Mouse (Mus musculus) G1E (cell line): ENCODE results near the gene Mgst2. TPM values are rescaled to one million over a fixed set of nuclear protein-coding genes. Genes with fewer than 3 reads are reported as not detected.

ENCODE experiments used
- ATAC-seq: 2 replicates; pipeline ENCODE4 v1.8.0; 2016; ENCODE audit warnings: mild to moderate bottlenecking; ENCODE audit not compliant: insufficient number of reproducible peaks, poor library complexity, low FRiP score, severe bottlenecking; ENCODE audit errors: extremely low read depth
- DNase-seq: peaks from one replicate; pipeline ENCODE4 v3.0.0; 2012; ENCODE audit warnings: low spot score
- H3K27me3 ChIP-seq: 2 replicates; pipeline ENCODE4 v1.6.1; 2012; ENCODE audit warnings: mild to moderate bottlenecking, low read length, inconsistent platforms; ENCODE audit not compliant: insufficient read depth
- H3K36me3 ChIP-seq: replicated peaks from 2 replicates; pipeline ENCODE3; 2012; ENCODE audit warnings: mild to moderate bottlenecking, inconsistent platforms
- H3K4me1 ChIP-seq: 2 replicates; pipeline ENCODE4 v1.6.1; 2012; ENCODE audit warnings: low read depth, low read length, inconsistent platforms, mixed read lengths; ENCODE audit not compliant: insufficient read depth
- H3K4me3 ChIP-seq: 2 replicates; pipeline ENCODE4 v1.5.1; 2012; ENCODE audit warnings: low read depth, mild to moderate bottlenecking, inconsistent platforms, low read length, moderate library complexity, mixed read lengths
- H3K9me3 ChIP-seq: replicated peaks from 2 replicates; pipeline ENCODE4 v1.6.1; 2012; ENCODE audit warnings: inconsistent platforms
- CTCF ChIP-seq: IDR thresholded peaks from 2 replicates; pipeline ENCODE4 v1.5.1; 2012; ENCODE audit warnings: low read depth, low read length, inconsistent platforms, mixed read lengths
- GATA1 ChIP-seq: IDR thresholded peaks from 2 replicates; pipeline ENCODE4 v1.6.1; 2012; ENCODE audit warnings: borderline replicate concordance, low read length, inconsistent platforms, mixed read lengths
- GATA2 ChIP-seq: IDR thresholded peaks from 2 replicates; pipeline ENCODE4 v1.6.1; 2012; ENCODE audit warnings: low read depth, low read length, inconsistent platforms, borderline replicate concordance
- POLR2AphosphoS5 ChIP-seq: IDR thresholded peaks from 2 replicates; pipeline ENCODE4 v1.6.1; 2012; ENCODE audit warnings: low read depth, low read length, inconsistent platforms; ENCODE audit not compliant: insufficient replicate concordance
- TAL1 ChIP-seq: conservative IDR thresholded peaks from 2 replicates; pipeline ENCODE4 v1.6.1; 2012; ENCODE audit warnings: low read depth, low read length, inconsistent platforms, mixed read lengths
- polyA plus RNA-seq: library from polyadenylated mRNA; stranded (reverse); fragments of >175 nt; gene quantifications from 2 replicates; pipeline ENCODE4 v1.2.3, GENCODE M21; 2012
- total RNA-seq, 2 experiments: library from RNA; stranded (forward) in 1 of 2; stranded (reverse) in 1 of 2; fragments of 200-1000 nt in 1 of 2; fragments of >200 nt in 1 of 2; fragmentation: Nextera tagmentation in 1 of 2; gene quantifications; 2 replicates each; pipeline ENCODE4 v1.2.3; 2014 to 2017

The Mgst2 gene
- total and polyA plus RNA-seq, 3 experiments: 0.11 to 2.4 (median 0.28) TPM

DNA sequence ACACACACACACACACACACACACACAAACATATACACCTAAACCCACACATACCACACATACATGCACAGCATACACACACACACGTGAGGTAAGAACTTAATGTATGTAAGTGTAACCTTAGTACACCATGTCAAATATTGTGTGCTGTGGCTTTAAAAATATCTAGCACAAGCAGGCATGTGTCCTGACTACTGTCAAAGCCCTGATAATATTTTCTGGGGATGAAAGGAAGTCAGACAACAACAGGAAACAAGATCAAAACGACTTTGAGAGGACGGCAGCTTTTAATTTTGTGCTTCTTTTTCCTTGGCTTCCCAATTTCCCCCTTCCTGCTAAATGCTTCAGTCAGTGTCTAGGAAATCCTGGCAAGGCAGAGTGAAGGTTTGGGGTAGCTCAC, 52.2 kb downstream of the Mgst2 start:
- H3K36me3 ChIP-seq: no peaks in the 10 kb centered on the region
- H3K9me3 ChIP-seq: no peaks in the 10 kb centered on the region; the same call in 1 of the 2 replicates
- DNase-seq (no peak), ATAC-seq (peak; percentile 45; the same call in 1 of the 2 replicates)
- H3K4me1 ChIP-seq: peaks cover 17% of the 10 kb centered on the region
- TF ChIP-seq CTCF (no peak), GATA1 (no peak), POLR2AphosphoS5 (no peak), GATA2 (no peak), TAL1 (no peak)
- no peak overlapping the region for H3K4me3 ChIP-seq
- H3K27me3 ChIP-seq: no peaks in the 10 kb centered on the region

DNA sequence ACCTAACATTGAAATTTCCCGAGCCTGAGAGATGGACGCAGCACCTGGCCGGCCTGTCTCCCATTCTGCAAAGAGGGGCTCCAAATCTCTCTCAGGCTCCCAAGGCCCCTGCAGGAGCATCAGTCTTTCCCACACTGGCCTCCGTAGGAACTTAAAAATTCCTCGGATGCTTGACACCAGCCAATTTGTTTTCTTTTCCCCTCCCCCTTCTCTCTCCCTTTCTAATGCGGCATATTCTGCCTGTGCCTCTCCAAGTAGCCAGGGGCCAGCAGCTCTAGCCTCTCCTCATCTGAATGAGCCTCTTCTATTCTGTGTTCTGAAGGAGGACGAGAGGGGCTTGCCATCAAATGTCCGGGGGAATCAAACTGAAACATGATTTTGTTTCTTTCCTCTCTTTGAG, 53.1 kb downstream of the Mgst2 start:
- ATAC-seq (no peak), DNase-seq (no peak)
- no peak for TF ChIP-seq CTCF
- TF ChIP-seq TAL1: no peak
- TF ChIP-seq GATA1: no peak
- TF ChIP-seq POLR2AphosphoS5: no peak
- H3K27me3 ChIP-seq: no peaks in the 10 kb centered on the region
- no peak overlapping the region for H3K4me3 ChIP-seq
- H3K4me1 ChIP-seq: peaks cover 17% of the 10 kb centered on the region
- no peaks in the 10 kb centered on the region for H3K36me3 ChIP-seq
- H3K9me3 ChIP-seq: no peaks in the 10 kb centered on the region

DNA sequence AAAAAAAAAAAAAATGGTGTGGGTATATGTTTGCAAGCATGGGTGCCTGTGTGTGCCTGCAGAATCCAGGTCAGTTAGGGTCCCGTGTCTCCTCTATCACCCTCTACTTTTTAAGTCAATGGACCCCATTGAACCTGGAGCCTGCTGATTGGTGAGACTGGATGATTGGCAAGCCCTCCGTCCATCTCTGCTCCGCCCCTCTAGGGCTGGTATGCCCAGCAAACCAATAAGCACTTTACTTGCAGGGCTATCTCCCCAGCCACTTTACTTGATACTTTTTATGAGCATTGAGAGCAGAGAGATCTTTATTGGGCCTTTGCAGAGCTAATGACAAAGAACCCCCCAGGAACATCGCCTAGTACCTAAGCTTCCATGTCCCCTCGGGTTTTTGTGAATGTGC, 54.3 kb downstream of the Mgst2 start:
- DNase-seq (no peak), ATAC-seq (no peak)
- Histone ChIP-seq H3K27me3 (no peaks in the 10 kb centered on the region), H3K36me3 (no peaks in the 10 kb centered on the region), H3K4me1 (peaks cover 12% of the 10 kb centered on the region), H3K9me3 (no peaks in the 10 kb centered on the region), H3K4me3 (no peak overlapping the region)
- TF ChIP-seq GATA2 (no peak), CTCF (no peak), TAL1 (no peak), POLR2AphosphoS5 (no peak), GATA1 (no peak)

DNA sequence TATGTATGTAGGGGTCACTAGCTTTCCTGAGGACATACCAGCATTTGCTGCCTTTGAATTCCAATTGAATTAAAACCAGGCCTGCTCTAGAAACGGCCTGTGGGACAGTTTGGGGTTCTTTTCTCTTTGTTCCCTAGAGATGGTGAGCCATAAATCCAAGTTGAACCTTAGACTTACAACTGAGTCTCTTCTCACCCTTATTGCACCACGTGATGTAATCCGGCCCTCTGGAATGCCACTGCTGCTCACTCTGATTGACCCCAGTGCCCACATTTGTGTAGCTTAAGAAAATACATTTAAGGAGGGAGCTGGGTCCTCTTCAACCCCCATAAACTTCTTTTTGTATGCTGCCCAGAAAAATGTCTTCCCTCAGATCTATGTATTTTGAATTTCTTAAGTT, 57.3 kb downstream of the Mgst2 start:
- ATAC-seq (no peak), DNase-seq (no peak)
- no peaks in the 10 kb centered on the region for H3K9me3 ChIP-seq
- no peaks in the 10 kb centered on the region for H3K36me3 ChIP-seq
- no peak overlapping the region for H3K4me3 ChIP-seq
- TF ChIP-seq GATA2 (no peak), GATA1 (no peak), TAL1 (no peak), CTCF (no peak)
- H3K27me3 ChIP-seq: 0 out of 2 replicates have a peak, but pooled peaks cover 5% of the 10 kb centered on the region
- H3K4me1 ChIP-seq: peaks cover 7% of the 10 kb centered on the region; the same call in 1 of the 2 replicates

DNA sequence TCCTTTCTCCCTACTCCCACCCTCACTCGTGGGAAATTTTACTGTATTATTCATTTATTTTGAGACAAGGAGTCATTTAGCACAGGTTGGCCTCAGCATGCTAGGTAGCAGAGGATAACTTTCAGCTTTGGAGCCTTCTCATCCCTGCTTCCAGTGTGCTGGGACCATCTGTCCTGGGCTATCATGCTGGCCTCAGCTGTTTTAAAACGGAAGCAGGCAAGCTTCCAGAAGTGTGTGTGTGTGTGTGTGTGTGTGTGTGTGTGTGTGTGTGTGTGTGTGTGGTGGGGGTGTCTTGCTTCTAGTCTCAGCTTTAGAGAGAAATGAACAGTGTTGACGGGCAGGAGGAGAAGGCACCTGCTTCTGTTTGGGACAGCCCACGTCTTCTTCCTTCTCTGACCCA, 57.7 kb downstream of the Mgst2 start:
- no peak for ATAC-seq
- Histone ChIP-seq H3K9me3 (no peaks in the 10 kb centered on the region), H3K4me3 (no peak overlapping the region), H3K27me3 (0 out of 2 replicates have a peak, but pooled peaks cover 5% of the 10 kb centered on the region), H3K4me1 (peaks cover 6% of the 10 kb centered on the region; the same call in 1 of the 2 replicates), H3K36me3 (no peaks in the 10 kb centered on the region)
- TF ChIP-seq POLR2AphosphoS5 (no peak), TAL1 (no peak), CTCF (no peak)
- no peak for DNase-seq

DNA sequence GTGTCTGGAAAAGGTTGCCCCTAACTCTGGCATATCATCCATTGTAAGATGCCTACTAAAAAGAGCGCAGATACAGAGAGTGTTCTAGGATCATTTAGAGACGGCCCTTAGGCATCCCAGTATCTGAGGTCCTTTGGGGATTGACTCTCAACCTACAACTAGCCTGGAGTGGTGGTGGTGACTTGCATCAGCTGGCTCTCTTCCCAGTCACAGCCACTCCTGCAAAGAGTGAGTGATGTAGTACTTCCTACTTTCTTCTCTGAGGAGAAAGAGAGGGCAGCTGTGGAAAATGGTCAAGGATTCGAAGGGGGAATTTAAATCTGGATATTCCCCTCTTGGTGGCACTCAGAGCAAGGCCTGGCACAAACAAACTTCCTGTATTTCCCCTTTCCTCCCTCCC, 59.2 kb downstream of the Mgst2 start:
- TF ChIP-seq TAL1: no peak
- no peak for TF ChIP-seq GATA2
- no peak for TF ChIP-seq POLR2AphosphoS5
- TF ChIP-seq GATA1: no peak
- no peak for TF ChIP-seq CTCF
- no peaks in the 10 kb centered on the region for H3K36me3 ChIP-seq
- ATAC-seq: no peak
- H3K9me3 ChIP-seq: no peaks in the 10 kb centered on the region
- H3K4me3 ChIP-seq: no peak overlapping the region
- H3K27me3 ChIP-seq: 0 out of 2 replicates have a peak, but pooled peaks cover 5% of the 10 kb centered on the region
- H3K4me1 ChIP-seq: peaks cover 4% of the 10 kb centered on the region; the same call in 1 of the 2 replicates
- no peak for DNase-seq

DNA sequence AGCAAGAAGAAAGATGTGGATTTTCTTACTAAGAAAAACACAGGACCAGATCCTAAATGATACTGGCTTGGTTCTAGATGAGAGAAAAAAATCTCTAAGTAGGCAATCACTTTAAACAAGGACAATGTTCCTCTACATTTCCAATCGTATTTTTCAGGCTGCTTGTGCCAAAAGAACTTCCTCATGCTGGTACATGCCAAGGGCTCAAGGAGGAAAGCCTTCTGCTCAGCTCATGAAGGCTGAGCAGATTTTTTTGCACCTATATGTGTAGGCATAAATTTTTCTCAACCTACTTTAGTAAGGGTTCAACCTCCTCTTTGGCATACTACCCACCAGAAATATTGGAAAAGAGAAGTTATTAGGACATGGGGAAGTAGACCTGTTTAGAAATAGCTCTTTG, 59.8 kb downstream of the Mgst2 start:
- H3K4me3 ChIP-seq: no peak overlapping the region
- DNase-seq: no peak
- no peak for ATAC-seq
- TF ChIP-seq POLR2AphosphoS5 (no peak), CTCF (no peak), TAL1 (no peak), GATA1 (no peak), GATA2 (no peak)
- H3K9me3 ChIP-seq: no peaks in the 10 kb centered on the region
- H3K4me1 ChIP-seq: no peaks in the 10 kb centered on the region
- H3K36me3 ChIP-seq: no peaks in the 10 kb centered on the region
- H3K27me3 ChIP-seq: 0 out of 2 replicates have a peak, but pooled peaks cover 5% of the 10 kb centered on the region
